Mouse (Mus musculus): ENCODE measurements around the gene Hoxd4.

GRCm38 (mm10) chr2:74667842-74668357 is 43.8 kb upstream of the Hoxd4 start, which contains the start of gene Hoxd13:
- no peak for TF ChIP-seq CTCF (IDR thresholded peaks at IDR 0.05; ENCODE audit: borderline replicate concordance, insufficient read depth, low read length)
- peak; percentile 46; the same call in 1 of the 2 replicates for TF ChIP-seq POLR2A (IDR thresholded peaks at IDR 0.05; ENCODE audit: low read depth, low read length)
